31 mouse cellular contexts compared by ENCODE assay signal in genomic region chr10:62237205-62237604, GRCm38 (mm10). TPM values are rescaled to one million over a fixed set of nuclear protein-coding genes. Genes with fewer than 3 reads are reported as not detected.
DNase-seq lines count a peak whose midpoint lies in the region; ATAC-seq and TF ChIP-seq lines count a peak whose summit lies in the region.
"Had no signal": no experiment of that assay in that cellular context is flagged by ENCODE, and none has a peak within 500 bp of the region (broad histone marks: within the 10 kb centered on the region; RNA-seq: fewer than 3 reads in every experiment).

No protein-coding gene starts in this region.

- no peak for DNase-seq in stomach, postnatal 0 days (ENCODE audit: low spot score)
- no peak for DNase-seq in liver, embryonic 11.5 days (ENCODE audit: low spot score)
- DNase-seq in gastrocnemius, postnatal 10 days, result no peak
- no peak for DNase-seq in thymus, postnatal 0 days (ENCODE audit: low spot score)
- DNase-seq in right cerebral cortex, postnatal 4 days, result no peak
- DNase-seq in right cerebral cortex, postnatal 36 days (ENCODE audit: low spot score in 2 of 2), result no peak
- DNase-seq: adrenal gland, adult 8-10 months; cerebellum, adult 11-12 months; cerebellum, adult 9-11 months; forebrain, postnatal 0 days; gastrocnemius, postnatal 14 days; kidney, adult 8-10 months; kidney, postnatal 14 days; layer of hippocampus, adult 9-11 months; spleen, adult 18-20 months had no signal

- 81% methylated on average over 9 of the region's 10 CpGs for WGBS in stomach, embryonic 14.5 days
- 73% methylated on average over 10 of the region's 10 CpGs for WGBS in stomach, postnatal 0 days
- 59% methylated on average over 10 of the region's 10 CpGs for WGBS in liver, embryonic 11.5 days
- 25% methylated on average over 10 of the region's 10 CpGs for WGBS in liver, embryonic 16.5 days (ENCODE audit: insufficient replicate concordance)

- no peak for TF ChIP-seq EP300 in stomach, postnatal 0 days (optimal IDR thresholded peaks at IDR 0.05)

- ATAC-seq in stomach, embryonic 14.5 days (ENCODE audit: insufficient number of reproducible peaks, insufficient read depth, low FRiP score, low read depth), result peak; percentile 33; the same call in 1 of the 2 replicates
- ATAC-seq in stomach, postnatal 0 days (ENCODE audit: low FRiP score, low TSS enrichment), result no peak
- ATAC-seq in liver, embryonic 11.5 days (replicated peaks; ENCODE audit: low FRiP score), result peak; percentile 97
- ATAC-seq in liver, embryonic 16.5 days (ENCODE audit: low read depth), result peak; percentile 94
- ATAC-seq: forebrain, postnatal 0 days; intestine, embryonic 16.5 days; midbrain, embryonic 13.5 days had no signal

- H3K4me1 ChIP-seq in stomach, embryonic 14.5 days (ENCODE audit: control insufficient read depth, insufficient read depth, low read length), result no peaks in the 10 kb centered on the region
- no peaks in the 10 kb centered on the region for H3K4me1 ChIP-seq in stomach, postnatal 0 days (replicated peaks; ENCODE audit: control insufficient read depth, insufficient read depth)
- 0 out of 2 replicates have a peak, but pooled peaks cover 5% of the 10 kb centered on the region for H3K4me1 ChIP-seq in liver, embryonic 11.5 days (replicated peaks; ENCODE audit: control insufficient read depth, insufficient read depth, low read length)
- H3K4me1 ChIP-seq in liver, embryonic 16.5 days (ENCODE audit: control insufficient read depth, low read depth, low read length), result peaks cover 29% of the 10 kb centered on the region
- H3K4me1 ChIP-seq: embryonic facial prominence, embryonic 13.5 days; forebrain, embryonic 12.5 days; heart, embryonic 15.5 days; hindbrain, embryonic 12.5 days; limb, embryonic 13.5 days; midbrain, embryonic 13.5 days had no signal

- no peak overlapping the region for H3K4me2 ChIP-seq in stomach, embryonic 14.5 days (replicated peaks; ENCODE audit: low read depth, low read length)
- no peak overlapping the region for H3K4me2 ChIP-seq in stomach, postnatal 0 days (replicated peaks; ENCODE audit: low read depth)
- peak overlapping the region; percentile 31 for H3K4me2 ChIP-seq in liver, embryonic 11.5 days
- peak overlapping the region; percentile 1 for H3K4me2 ChIP-seq in liver, embryonic 16.5 days (ENCODE audit: low read depth, low read length)
- H3K4me2 ChIP-seq: embryonic facial prominence, embryonic 13.5 days; forebrain, embryonic 12.5 days; heart, embryonic 15.5 days; hindbrain, embryonic 12.5 days; limb, embryonic 13.5 days; lung, embryonic 15.5 days; midbrain, embryonic 13.5 days had no signal

- H3K4me3 ChIP-seq in stomach, embryonic 14.5 days (ENCODE audit: low read depth, low read length), result no peak overlapping the region
- H3K4me3 ChIP-seq in stomach, postnatal 0 days (ENCODE audit: low read depth, low read length), result no peak overlapping the region
- H3K4me3 ChIP-seq in liver, embryonic 11.5 days (ENCODE audit: low read depth, low read length), result no peak overlapping the region
- no peak overlapping the region for H3K4me3 ChIP-seq in liver, embryonic 16.5 days (ENCODE audit: low read depth, low read length)
- H3K4me3 ChIP-seq: embryonic facial prominence, embryonic 13.5 days; erythroblast, embryonic 14.5 days; forebrain, embryonic 12.5 days; heart, embryonic 15.5 days; hindbrain, embryonic 12.5 days; limb, embryonic 13.5 days; lung, embryonic 15.5 days; midbrain, embryonic 13.5 days had no signal

- no peak overlapping the region for H3K27ac ChIP-seq in stomach, embryonic 14.5 days (ENCODE audit: low read length)
- H3K27ac ChIP-seq in stomach, postnatal 0 days (replicated peaks), result no peak overlapping the region
- H3K27ac ChIP-seq in liver, embryonic 11.5 days (ENCODE audit: low read depth, low read length), result peak overlapping the region; percentile 84
- H3K27ac ChIP-seq in liver, embryonic 16.5 days (ENCODE audit: low read length), result peak overlapping the region; percentile 70
- H3K27ac ChIP-seq: embryonic facial prominence, embryonic 13.5 days; forebrain, embryonic 12.5 days; heart, embryonic 15.5 days; hindbrain, embryonic 12.5 days; limb, embryonic 13.5 days; lung, embryonic 15.5 days; midbrain, embryonic 13.5 days had no signal

- no peaks in the 10 kb centered on the region for H3K9me3 ChIP-seq in stomach, embryonic 14.5 days (ENCODE audit: control insufficient read depth, low read depth, low read length)
- no peaks in the 10 kb centered on the region for H3K9me3 ChIP-seq in stomach, postnatal 0 days (ENCODE audit: control insufficient read depth, low read length)
- H3K9me3 ChIP-seq in liver, embryonic 11.5 days (ENCODE audit: control insufficient read depth, low read length), result no peaks in the 10 kb centered on the region
- H3K9me3 ChIP-seq in liver, embryonic 16.5 days (replicated peaks; ENCODE audit: control insufficient read depth, low read length), result no peaks in the 10 kb centered on the region
- H3K9me3 ChIP-seq: embryonic facial prominence, embryonic 13.5 days; forebrain, embryonic 12.5 days; G1E; heart, embryonic 15.5 days; hindbrain, embryonic 12.5 days; limb, embryonic 13.5 days; lung, embryonic 15.5 days; midbrain, embryonic 13.5 days had no signal

- H3K36me3 ChIP-seq in stomach, embryonic 14.5 days (ENCODE audit: control insufficient read depth, insufficient read depth, low read length), result no peaks in the 10 kb centered on the region
- H3K36me3 ChIP-seq in stomach, postnatal 0 days (ENCODE audit: control insufficient read depth, insufficient read depth, low read length), result no peaks in the 10 kb centered on the region
- H3K36me3 ChIP-seq in liver, embryonic 11.5 days (ENCODE audit: control insufficient read depth, insufficient read depth, low read length), result no peaks in the 10 kb centered on the region
- H3K36me3 ChIP-seq in liver, embryonic 16.5 days (ENCODE audit: control insufficient read depth, insufficient read depth), result no peaks in the 10 kb centered on the region
- H3K36me3 ChIP-seq: embryonic facial prominence, embryonic 13.5 days; forebrain, embryonic 12.5 days; G1E; heart, embryonic 15.5 days; hindbrain, embryonic 12.5 days; limb, embryonic 13.5 days; lung, embryonic 15.5 days; midbrain, embryonic 13.5 days had no signal

- no peaks in the 10 kb centered on the region for H3K27me3 ChIP-seq in stomach, embryonic 14.5 days (ENCODE audit: control insufficient read depth, insufficient read depth, low read length)
- H3K27me3 ChIP-seq in stomach, postnatal 0 days (ENCODE audit: control insufficient read depth, insufficient read depth, low read length), result no peaks in the 10 kb centered on the region
- H3K27me3 ChIP-seq in liver, embryonic 11.5 days (replicated peaks; ENCODE audit: control insufficient read depth, insufficient read depth, low read length), result no peaks in the 10 kb centered on the region
- H3K27me3 ChIP-seq in liver, embryonic 16.5 days (ENCODE audit: control insufficient read depth, insufficient read depth, low read depth, low read length), result no peaks in the 10 kb centered on the region
- H3K27me3 ChIP-seq: embryonic facial prominence, embryonic 13.5 days; heart, embryonic 15.5 days; limb, embryonic 13.5 days; lung, embryonic 15.5 days had no signal

- H3K9ac ChIP-seq in stomach, embryonic 14.5 days (replicated peaks; ENCODE audit: low read depth, low read length), result no peak overlapping the region
- H3K9ac ChIP-seq in stomach, postnatal 0 days (ENCODE audit: low read length), result no peak overlapping the region
- H3K9ac ChIP-seq in liver, embryonic 11.5 days (ENCODE audit: low read depth, low read length), result peak overlapping the region; percentile 22; the same call in 1 of the 2 replicates
- 0 out of 2 replicates have a peak overlapping the region, but pooled peaks have one; percentile 8 for H3K9ac ChIP-seq in liver, embryonic 16.5 days (ENCODE audit: low read depth, low read length)
- H3K9ac ChIP-seq: embryonic facial prominence, embryonic 13.5 days; forebrain, embryonic 12.5 days; forebrain, postnatal 0 days; heart, embryonic 15.5 days; hindbrain, embryonic 12.5 days; limb, embryonic 13.5 days; lung, embryonic 15.5 days; midbrain, embryonic 13.5 days had no signal

- no peak for TF ChIP-seq CTCF in stomach, postnatal 0 days (IDR thresholded peaks at IDR 0.05; ENCODE audit: low read depth)

RNA-seq across cellular contexts. Expression of gene Tspan15, which starts 6.2 kb away (rescaled TPM):
- polyA plus RNA-seq in stomach, embryonic 14.5 days (2014; fragmentation: Nextera tagmentation; extraction: Ambion mirVana), result 32.4 and 32.8 TPM in 2 replicates
- polyA plus RNA-seq in stomach, postnatal 0 days (2015; fragmentation: Nextera tagmentation; extraction: Ambion mirVana), result 97.4 and 112 TPM in 2 replicates
- 13.8 and 14.1 TPM in 2 replicates for polyA plus RNA-seq in liver, embryonic 11.5 days (2014; fragmentation: Nextera tagmentation; extraction: Ambion mirVana)
- polyA plus RNA-seq in liver, embryonic 16.5 days (2015; fragmentation: Nextera tagmentation; extraction: Ambion mirVana), result 10.1 and 12.0 TPM in 2 replicates
- 10 to 100 TPM; 16.4 to 19.3 TPM for total RNA-seq in gastrocnemius, postnatal 10 days (2021)
- polyA plus RNA-seq in thymus, postnatal 0 days (2015; fragmentation: Nextera tagmentation; extraction: Ambion mirVana), result 3.7 and 4.5 TPM in 2 replicates
- total RNA-seq: granulocyte monocyte progenitor cell, adult 5-6 weeks had no signal

RNA-seq across cellular contexts. Expression of gene Tacr2, which starts 15.0 kb away (rescaled TPM):
- 0.14 and 0.69 TPM in 2 replicates for polyA plus RNA-seq in stomach, embryonic 14.5 days (2014; fragmentation: Nextera tagmentation; extraction: Ambion mirVana)
- polyA plus RNA-seq in stomach, postnatal 0 days (2015; fragmentation: Nextera tagmentation; extraction: Ambion mirVana), result 1.3 and 1.6 TPM in 2 replicates
- polyA plus RNA-seq in liver, embryonic 11.5 days (2014; fragmentation: Nextera tagmentation; extraction: Ambion mirVana), result not detected in 2 replicates
- 0.07 TPM in 1 of 2 replicates, not detected in the other for polyA plus RNA-seq in liver, embryonic 16.5 days (2015; fragmentation: Nextera tagmentation; extraction: Ambion mirVana)
- not detected for total RNA-seq in gastrocnemius, postnatal 10 days (2021)
- 0.05 and 0.06 TPM in 2 replicates for polyA plus RNA-seq in thymus, postnatal 0 days (2015; fragmentation: Nextera tagmentation; extraction: Ambion mirVana)
- total RNA-seq: forebrain, postnatal 0 days; gastrocnemius, postnatal 14 days; granulocyte monocyte progenitor cell, adult 5-6 weeks; heart, postnatal 25 days; megakaryocyte, adult 5-6 weeks; monocyte, adult 5-6 weeks had no signal
- polyA plus RNA-seq: embryonic facial prominence, embryonic 13.5 days; erythroblast, embryonic 14.5 days; forebrain, embryonic 12.5 days; forebrain, postnatal 0 days; G1E; heart, embryonic 15.5 days; hindbrain, embryonic 12.5 days; limb, embryonic 13.5 days; midbrain, embryonic 13.5 days had no signal

Comparison
In these comparisons a context has a peak if more than half of its experiments do, and no peak if none do; other contexts are left out.
1. H3K27ac ChIP-seq: peak in liver, embryonic 11.5 days (single experiment) and liver, embryonic 16.5 days (single experiment); none in stomach, embryonic 14.5 days (single experiment) and stomach, postnatal 0 days (single experiment).
2. H3K4me2 ChIP-seq: peak in liver, embryonic 11.5 days (single experiment) and liver, embryonic 16.5 days (single experiment); none in stomach, embryonic 14.5 days (single experiment) and stomach, postnatal 0 days (single experiment).
3. H3K9ac ChIP-seq: peak in liver, embryonic 11.5 days (single experiment) and liver, embryonic 16.5 days (single experiment); none in stomach, embryonic 14.5 days (single experiment) and stomach, postnatal 0 days (single experiment).